In genomic region chr7:7145991-7146608, GRCm38 (mm10) we compare ENCODE assay signal across 19 mouse cellular contexts.
"Had no signal": no experiment of that assay in that cellular context is flagged by ENCODE, and none has a peak within 500 bp of the region (broad histone marks: within the 10 kb centered on the region; RNA-seq: fewer than 3 reads in every experiment).

No protein-coding gene starts in this region.

- H3K36me3 ChIP-seq: liver, embryonic 15.5 days; midbrain, embryonic 13.5 days; neural tube, embryonic 12.5 days had no signal

- DNase-seq: liver, postnatal 0 days; lung, embryonic 14.5 days; lung, postnatal 14 days; lung, postnatal 36 days; retina, postnatal 1 day; right cerebral cortex, adult 18-20 months; right cerebral cortex, postnatal 25 days; right cerebral cortex, postnatal 4 days; spleen, adult 18-20 months; thymus, adult 18-20 months; thymus, postnatal 14 days; thymus, postnatal 36 days had no signal

- H3K9ac ChIP-seq: liver, embryonic 15.5 days; liver, postnatal 0 days; lung, embryonic 14.5 days; midbrain, embryonic 13.5 days; neural tube, embryonic 12.5 days had no signal

- H3K4me3 ChIP-seq: liver, embryonic 15.5 days; megakaryocyte, embryonic 14.5 days; midbrain, embryonic 13.5 days; neural tube, embryonic 12.5 days had no signal

- H3K9me3 ChIP-seq: liver, embryonic 15.5 days; megakaryocyte, embryonic 14.5 days had no signal

- H3K27me3 ChIP-seq: liver, embryonic 15.5 days; megakaryocyte, embryonic 14.5 days; midbrain, embryonic 13.5 days; neural tube, embryonic 12.5 days had no signal

- H3K4me1 ChIP-seq: liver, embryonic 15.5 days; megakaryocyte, embryonic 14.5 days; midbrain, embryonic 13.5 days; neural tube, embryonic 12.5 days had no signal

- ATAC-seq: liver, postnatal 0 days; midbrain, embryonic 13.5 days; midbrain, embryonic 16.5 days had no signal

- H3K27ac ChIP-seq: liver, embryonic 15.5 days; macrophage; midbrain, embryonic 13.5 days; neural tube, embryonic 12.5 days had no signal

- H3K4me2 ChIP-seq: liver, embryonic 15.5 days; lung, embryonic 14.5 days; midbrain, embryonic 11.5 days; midbrain, embryonic 13.5 days; neural tube, embryonic 12.5 days had no signal
